Mouse (Mus musculus): ENCODE data around the gene Tpm1.
A peak's percentile ranks its signal among the peaks of the same experiment; 100 is the strongest.

The Tpm1 gene

DNA sequence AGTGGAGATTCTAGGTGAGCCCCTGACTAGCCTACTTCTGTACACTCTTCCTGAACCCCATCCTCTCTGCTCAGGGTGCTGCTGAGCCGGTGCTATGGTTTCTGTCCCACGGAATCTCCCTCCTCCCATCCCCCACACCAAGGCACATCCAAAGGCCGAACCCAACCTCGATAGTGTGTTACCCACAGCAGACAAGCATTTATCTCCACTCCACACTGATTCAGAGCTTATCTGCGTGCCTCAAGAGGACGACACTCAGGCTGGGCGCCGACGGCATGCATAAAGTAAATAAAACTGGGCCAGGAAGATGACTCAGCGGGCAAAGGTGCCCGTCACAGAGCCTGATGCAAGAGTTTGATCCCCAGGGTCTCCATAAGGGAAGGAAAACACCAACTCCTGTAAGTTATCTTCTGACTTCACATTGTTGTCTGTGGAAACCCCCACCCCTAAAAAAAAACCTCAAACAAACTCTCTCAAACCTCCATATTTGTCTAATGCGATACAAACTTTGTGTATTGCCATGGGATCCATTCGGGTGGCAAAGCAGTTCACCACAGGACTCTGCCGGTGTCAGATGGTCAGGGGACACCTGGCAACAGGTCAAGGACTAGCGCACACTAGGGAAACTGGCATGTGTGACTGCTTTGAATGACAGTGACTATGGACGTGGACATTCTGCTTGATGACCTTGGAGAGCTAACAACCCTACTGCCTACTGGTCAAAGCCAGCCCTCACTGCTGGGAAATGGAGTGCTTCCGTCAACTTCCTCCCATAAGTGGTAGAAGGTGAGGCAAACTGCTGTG, 24.1 kb downstream of the Tpm1 start:
- no peak for DNase-seq (ENCODE audit: low spot score)

DNA sequence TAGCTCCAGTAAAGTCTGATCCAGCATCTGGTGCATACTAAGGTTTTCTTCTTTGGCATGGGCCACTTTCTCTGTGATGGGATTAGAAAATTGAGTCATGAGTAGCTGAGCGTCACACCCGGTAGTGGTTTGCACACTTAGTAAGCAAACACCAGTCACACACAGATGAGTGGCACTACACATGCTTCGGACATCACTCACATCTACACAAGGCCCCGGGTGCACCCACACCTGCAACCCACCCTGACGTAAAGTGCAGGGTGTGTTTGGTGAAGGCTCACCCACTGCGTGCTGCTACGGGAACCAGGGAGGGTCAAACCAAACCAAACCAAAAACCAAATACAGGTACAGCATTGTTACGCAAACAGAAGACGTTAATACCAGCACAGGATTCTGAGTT, 25.8 kb downstream of the Tpm1 start:
- peak; percentile 27 for DNase-seq (ENCODE audit: low spot score)

DNA sequence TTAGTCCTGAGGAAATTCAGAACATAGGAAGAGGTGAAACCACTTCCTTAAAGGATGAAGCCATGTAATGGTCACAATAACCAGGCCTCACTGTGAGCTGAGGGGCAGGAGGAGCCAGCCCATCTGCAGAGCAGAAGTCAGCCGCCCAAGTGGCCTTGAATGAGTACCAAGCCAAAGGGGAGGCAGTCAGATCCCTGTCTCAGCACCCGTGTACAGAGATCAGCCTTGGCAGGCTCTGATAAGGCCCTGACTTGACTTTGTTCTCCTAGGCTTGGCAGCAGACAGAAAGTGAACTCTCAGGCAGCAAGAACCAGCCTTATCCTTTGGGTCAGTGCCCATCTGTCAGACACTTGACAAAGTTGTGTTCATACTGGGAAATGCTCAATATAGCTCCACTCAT, 29.1 kb downstream of the Tpm1 start:
- no peak for DNase-seq (ENCODE audit: low spot score)

GRCm38 (mm10) chr9:67013501-67013900, 35.7 kb downstream of the Tpm1 start:
- no peak for DNase-seq (ENCODE audit: low spot score)

GRCm38 (mm10) chr9:67012470-67012869, 36.7 kb downstream of the Tpm1 start:
- peak; percentile 73 for DNase-seq (ENCODE audit: low spot score)

GRCm38 (mm10) chr9:67011483-67011882, 37.7 kb downstream of the Tpm1 start:
- no peak for DNase-seq (ENCODE audit: low spot score)

GRCm38 (mm10) chr9:67008781-67009180, 40.4 kb downstream of the Tpm1 start:
- no peak for DNase-seq (ENCODE audit: low spot score)

GRCm38 (mm10) chr9:67006376-67006775, 42.8 kb downstream of the Tpm1 start:
- DNase-seq (ENCODE audit: low spot score): no peak

DNA sequence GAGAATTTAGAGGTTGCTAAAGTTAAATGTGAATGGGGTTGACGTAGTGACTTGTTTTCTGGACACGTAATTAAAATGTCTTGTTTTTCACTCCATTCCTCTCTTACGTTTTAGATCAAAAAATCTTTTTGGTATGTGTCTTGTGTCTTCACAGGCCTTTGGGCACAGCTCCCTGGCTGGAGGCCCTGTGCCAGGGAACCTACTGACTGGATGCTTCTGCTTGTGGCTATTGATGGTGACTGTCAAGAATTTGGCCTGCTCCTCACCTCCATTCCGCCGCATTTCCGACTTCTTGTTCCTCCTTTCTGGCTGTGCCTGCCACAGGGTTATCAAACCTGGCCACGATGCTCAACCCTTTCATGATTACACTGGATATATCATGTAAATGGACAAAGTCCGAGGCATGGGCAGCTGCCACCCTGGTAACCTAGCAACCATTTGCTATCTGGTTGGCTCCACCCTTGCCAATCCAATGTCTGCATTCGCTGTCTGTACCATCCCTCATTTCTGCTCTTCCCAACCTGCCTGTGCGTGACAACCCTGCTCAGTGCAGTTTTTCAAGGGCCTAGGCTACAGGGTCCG, 44.0 kb downstream of the Tpm1 start:
- DNase-seq (ENCODE audit: low spot score): no peak

DNA sequence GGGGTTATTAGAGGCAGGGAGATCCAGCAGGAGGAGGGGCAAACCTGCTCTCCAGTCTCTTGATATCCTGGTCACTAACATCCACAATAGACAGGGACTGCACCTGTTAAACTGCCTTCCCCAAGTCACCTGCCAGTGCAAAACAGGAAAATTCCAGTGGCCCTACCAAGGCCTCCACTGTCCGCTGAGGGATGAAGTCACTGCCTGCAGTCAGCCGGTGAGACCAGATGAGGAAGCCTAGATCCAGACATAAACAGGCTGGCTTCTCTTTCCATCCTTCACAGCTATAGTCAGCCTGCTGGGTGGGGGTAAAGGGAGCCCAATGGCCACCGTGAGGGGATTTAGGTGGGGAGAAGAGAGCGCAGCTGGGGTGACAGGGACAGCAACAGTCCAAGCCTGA, 45.5 kb downstream of the Tpm1 start:
- DNase-seq (ENCODE audit: low spot score): no peak

GRCm38 (mm10) chr9:67003156-67003555, 46.0 kb downstream of the Tpm1 start:
- DNase-seq (ENCODE audit: low spot score): no peak

GRCm38 (mm10) chr9:67001506-67001905, 47.7 kb downstream of the Tpm1 start:
- DNase-seq (ENCODE audit: low spot score): no peak

DNA sequence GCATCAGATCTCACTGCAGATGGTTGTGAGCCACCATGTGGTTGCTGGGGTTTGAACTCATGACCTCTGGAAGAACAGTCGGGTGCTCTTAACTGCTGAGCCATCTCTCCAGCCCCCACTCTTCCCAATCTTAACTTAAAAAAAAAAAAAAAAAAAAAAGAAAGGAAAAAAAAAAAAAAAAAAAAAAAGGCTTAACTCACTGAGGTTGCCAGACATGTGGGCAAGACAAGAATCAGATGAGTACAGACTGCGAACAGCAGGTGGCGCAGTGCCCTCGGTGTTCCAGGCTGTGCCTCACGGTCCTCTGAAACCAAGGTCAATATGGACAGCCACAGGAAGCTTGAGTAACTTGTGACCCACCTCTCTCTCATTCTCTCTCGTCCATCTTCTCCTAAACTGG, 48.2 kb downstream of the Tpm1 start:
- DNase-seq (ENCODE audit: low spot score): peak; percentile 89

DNA sequence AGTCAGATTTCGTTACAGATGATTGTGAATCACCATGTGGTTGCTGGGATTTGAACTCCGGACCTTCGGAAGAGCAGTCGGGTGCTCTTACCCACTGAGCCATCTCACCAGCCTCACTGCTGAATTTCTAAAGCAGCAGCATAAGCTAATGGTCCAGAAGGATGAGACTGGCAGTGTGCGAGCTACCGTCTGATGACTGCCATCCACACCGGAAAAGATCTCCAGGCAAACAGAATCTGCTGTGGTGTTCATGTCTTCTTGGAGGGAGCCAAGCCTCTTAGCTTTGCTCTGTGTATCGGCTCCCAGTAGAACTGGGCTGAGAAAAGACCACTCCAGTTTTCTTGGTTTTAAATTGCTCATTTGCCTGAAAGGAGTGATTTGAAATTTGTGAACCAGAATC, 49.5 kb downstream of the Tpm1 start:
- DNase-seq (ENCODE audit: low spot score): no peak

DNA sequence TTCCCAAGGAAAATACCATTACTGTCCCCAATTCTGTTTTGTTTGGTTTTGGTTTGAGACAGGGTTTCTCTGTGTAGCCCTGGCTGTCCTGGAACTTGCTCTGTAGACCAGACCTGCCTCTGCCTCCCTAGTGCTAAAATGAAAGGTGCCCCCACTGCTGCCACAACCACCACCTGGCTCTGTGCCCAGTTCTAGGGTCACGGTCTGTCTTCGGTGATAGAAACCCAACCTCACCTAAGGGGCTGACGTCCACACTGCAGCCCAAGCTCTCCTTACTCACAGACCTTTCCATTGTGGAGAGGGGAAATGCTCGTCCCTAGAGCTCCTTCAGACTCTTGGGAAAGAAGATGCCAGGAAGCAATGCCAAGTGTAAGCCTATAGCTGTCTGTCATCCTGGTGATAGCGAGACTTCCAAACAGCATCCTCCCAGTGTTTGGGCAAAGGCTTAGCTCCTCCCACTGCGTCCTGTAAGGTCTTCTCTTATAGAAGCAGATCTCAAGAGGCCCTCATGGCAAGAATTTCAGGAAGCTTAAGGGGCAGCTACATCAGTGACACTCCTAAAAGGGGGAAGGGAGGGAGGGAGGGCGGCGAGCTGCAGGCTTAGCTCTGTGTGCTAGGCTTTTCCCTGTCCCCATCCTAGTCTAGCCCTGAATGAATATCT, 57.3 kb downstream of the Tpm1 start:
- no peak for DNase-seq (ENCODE audit: low spot score)

GRCm38 (mm10) chr9:66991021-66991749, 58.0 kb downstream of the Tpm1 start:
- DNase-seq (ENCODE audit: low spot score): no peak

DNA sequence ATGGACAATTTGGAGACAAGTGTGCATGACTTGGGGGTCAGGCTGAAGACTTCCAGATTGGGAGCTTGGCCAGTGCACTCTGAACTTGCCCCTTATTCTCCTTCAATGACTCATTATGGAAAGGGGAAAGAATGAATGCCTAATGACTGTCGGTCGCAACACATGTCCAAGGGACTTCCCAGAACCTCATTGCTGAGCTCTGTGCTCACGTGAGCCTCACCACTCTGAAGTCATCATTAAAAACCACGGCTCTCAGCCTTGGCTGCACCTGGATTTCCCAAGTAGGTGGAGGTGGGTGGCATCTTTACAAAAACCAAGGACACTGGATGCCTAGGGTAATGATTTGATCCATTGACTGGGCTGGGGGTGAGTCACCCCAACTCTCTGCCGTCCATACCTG, 59.2 kb downstream of the Tpm1 start:
- DNase-seq (ENCODE audit: low spot score): no peak

- DNase-seq (ENCODE audit: low spot score): no peak
Observed at GRCm38 (mm10) chr9:66989581-66989980, 59.6 kb downstream of the Tpm1 start.

DNA sequence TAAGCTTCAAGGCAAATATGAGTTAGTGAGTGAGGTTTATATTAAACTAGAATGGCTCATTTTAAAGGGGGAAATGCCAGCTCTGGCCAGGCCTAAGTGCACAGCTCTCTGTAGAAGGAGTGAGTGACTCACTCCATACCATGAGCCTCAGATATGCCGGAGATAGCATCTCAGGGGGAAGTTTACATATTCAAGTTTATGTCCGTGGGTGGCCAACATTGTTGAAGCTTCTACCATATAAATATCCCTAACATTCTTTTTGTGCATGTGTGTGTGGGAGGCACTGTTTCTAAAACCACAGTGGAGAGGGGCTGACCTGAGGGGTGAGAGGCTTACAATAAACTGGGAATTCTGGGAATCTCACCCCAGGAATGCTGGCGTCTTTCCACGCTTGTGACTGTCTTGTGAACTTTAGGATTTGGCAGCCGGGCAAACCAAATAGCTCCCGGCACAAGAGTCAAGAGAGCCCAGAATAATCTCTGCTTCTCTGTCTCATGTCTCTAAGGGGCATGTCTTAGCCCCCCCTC, 60.3 kb downstream of the Tpm1 start:
- DNase-seq (ENCODE audit: low spot score): peak; percentile 61

DNA sequence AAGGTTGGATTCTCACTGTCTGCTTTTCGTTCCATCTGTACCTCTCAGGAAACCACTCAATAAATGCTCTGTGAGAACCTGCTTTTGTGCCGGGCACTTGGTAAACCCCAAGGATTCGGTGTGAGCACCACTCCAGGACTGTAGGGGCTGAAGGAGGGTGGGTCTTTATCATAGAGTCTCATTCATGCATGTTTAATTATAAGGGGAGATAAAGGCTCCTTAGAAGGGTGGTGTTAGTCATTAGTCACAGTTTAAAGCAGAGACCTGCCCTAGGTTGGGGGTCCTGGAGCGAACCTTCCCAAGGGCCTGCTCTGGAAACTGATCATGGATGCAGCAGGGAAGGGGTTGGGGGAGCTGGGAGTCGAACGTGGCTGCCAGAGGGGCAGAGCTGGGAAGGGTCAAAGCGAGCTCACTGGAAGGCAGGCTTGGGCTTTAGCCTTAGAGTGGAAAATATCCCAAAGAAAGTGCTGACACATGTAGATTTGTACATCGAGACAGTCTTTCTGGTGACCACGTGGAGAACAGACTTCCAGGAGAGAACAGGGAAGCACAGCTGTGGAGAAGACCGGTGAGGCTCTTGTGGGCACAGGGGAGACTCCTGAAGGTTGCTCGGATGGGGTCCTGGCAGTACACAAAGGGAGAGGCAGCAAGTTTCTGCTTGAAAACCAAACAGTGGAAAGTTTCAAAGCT, 60.9 kb downstream of the Tpm1 start:
- DNase-seq (ENCODE audit: low spot score): no peak

DNA sequence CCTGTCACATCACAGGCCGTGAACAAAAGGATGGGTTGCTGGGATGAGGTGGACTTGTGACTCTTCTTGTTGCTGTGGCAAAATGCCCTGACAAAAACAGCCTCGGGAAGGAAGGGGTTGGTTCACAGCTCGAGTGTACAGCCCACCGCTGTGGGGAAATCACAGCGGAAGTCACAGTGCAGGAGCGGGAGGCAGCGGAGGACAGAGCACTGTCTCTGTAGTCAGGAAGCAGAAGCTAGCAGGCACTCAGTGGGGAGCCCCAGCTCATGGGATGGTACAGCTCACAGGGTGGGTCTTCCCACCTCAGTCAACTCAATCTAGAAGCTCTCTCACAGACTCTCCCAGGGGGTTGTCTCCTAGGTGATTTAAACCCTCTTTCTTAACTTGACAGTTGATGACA, 63.8 kb downstream of the Tpm1 start:
- no peak for DNase-seq (ENCODE audit: low spot score)

DNA sequence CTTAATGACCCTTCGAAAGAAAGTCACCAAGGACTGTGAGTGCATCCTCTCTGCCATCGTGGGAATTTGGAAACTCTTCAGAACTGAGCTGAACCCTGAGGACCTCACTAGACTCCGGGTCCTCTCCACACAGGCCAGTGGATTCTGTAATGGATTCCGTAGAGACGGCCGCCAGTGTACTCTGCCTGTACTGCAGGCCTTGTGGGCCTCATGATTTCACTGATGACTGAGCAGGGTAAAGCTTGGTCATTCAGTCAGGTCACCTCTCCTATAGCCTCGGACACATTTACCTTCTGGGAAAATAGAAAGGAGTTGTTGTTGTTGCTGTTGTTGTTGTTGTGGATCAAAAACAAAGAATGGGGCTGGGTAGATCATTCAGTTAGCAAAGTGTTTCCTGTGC, 67.1 kb downstream of the Tpm1 start:
- no peak for DNase-seq (ENCODE audit: low spot score)
